Mouse (Mus musculus): ENCODE data around the gene Dhx58. TPM values are rescaled to one million over a fixed set of nuclear protein-coding genes. Genes with fewer than 3 reads are reported as not detected.
A peak's percentile ranks its signal among the peaks of the same experiment; 100 is the strongest.

The Dhx58 gene
- total RNA-seq, 1 experiment = 2.3 TPM

- TF ChIP-seq ZNF384 (IDR thresholded peaks at IDR 0.05; ENCODE audit: low read depth, low read length) = no peak
- TF ChIP-seq HCFC1 (IDR thresholded peaks at IDR 0.05; ENCODE audit: borderline replicate concordance, insufficient read depth, low read length) = no peak
- TF ChIP-seq CHD2 (IDR thresholded peaks at IDR 0.05; ENCODE audit: low read depth, low read length) = no peak
- TF ChIP-seq ZC3H11A (IDR thresholded peaks at IDR 0.05; ENCODE audit: borderline replicate concordance, low read depth, low read length) = no peak
- in situ Hi-C loops (cut with MboI; ENCODE audit: low sequenced_read_pairs in 2 of 2, unreplicated experiment in 2 of 2) = no loop called here
- DNase-seq (ENCODE audit: low read depth, low spot score) = no peak
- H3K27ac ChIP-seq (ENCODE audit: insufficient read depth, low read depth, low read length, poor library complexity, severe bottlenecking) = no peak overlapping the region
- H3K9me3 ChIP-seq (ENCODE audit: control insufficient read depth, insufficient read depth, low read depth, low read length) = no peaks in the 10 kb centered on the region
- peaks cover 2 to 16% of the 10 kb centered on the region in 2 experiments; a peak in 1 of 4 replicates for H3K4me1 ChIP-seq (ENCODE audit: control insufficient read depth in 2 of 2, insufficient read depth in 2 of 2, low read length in 2 of 2, poor library complexity in 1 of 2)
- no peak overlapping the region for H3K9ac ChIP-seq (ENCODE audit: insufficient read depth, low read depth, low read length, poor library complexity, severe bottlenecking)
- no peak overlapping the region for H3K4me3 ChIP-seq (ENCODE audit: insufficient read depth in 1 of 2, low read depth in 1 of 2, low read length in 2 of 2, poor library complexity in 1 of 2, severe bottlenecking in 1 of 2)
- peaks cover 14% of the 10 kb centered on the region for H3K36me3 ChIP-seq (ENCODE audit: control insufficient read depth, insufficient read depth, low read length, poor library complexity, severe bottlenecking)
Observed at GRCm38 (mm10) chr11:100700710-100701109, 3.4 kb downstream of the Dhx58 start.

DNA sequence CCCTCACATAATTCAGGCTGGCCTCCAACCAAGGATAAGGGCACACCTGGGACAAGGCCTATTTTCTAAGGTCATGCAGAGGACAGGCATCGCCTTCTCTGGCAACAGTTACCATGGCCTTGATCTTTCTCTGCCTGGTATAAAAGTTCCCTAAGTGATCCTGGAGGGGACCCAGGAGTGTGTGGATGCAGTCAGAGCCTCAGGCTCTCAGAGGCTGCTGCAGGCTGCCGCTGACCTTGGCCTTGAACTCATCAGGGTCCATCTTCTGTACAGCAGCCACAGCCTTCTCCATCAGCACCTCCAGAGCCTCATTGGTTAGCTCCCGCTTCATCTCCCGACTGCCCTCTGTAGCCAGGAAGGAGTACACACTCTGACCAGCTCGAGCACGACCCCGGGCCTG is 6.2 kb downstream of the Dhx58 start:
- no peak for TF ChIP-seq MAFK (IDR thresholded peaks at IDR 0.05; ENCODE audit: insufficient read depth, low read depth, low read length)
- no peak for TF ChIP-seq ZC3H11A (IDR thresholded peaks at IDR 0.05; ENCODE audit: borderline replicate concordance, low read depth, low read length)
- TF ChIP-seq HCFC1 (IDR thresholded peaks at IDR 0.05; ENCODE audit: borderline replicate concordance, insufficient read depth, low read length) = no peak
- no peak for TF ChIP-seq ZNF384 (IDR thresholded peaks at IDR 0.05; ENCODE audit: low read depth, low read length)
- no peak for TF ChIP-seq CHD2 (IDR thresholded peaks at IDR 0.05; ENCODE audit: low read depth, low read length)
- peaks cover 2 to 14% of the 10 kb centered on the region in 2 experiments; a peak in 2 of 4 replicates for H3K4me1 ChIP-seq (ENCODE audit: control insufficient read depth in 2 of 2, insufficient read depth in 2 of 2, low read length in 2 of 2, poor library complexity in 1 of 2)
- no peaks in the 10 kb centered on the region for H3K9me3 ChIP-seq (ENCODE audit: control insufficient read depth, insufficient read depth, low read depth, low read length)
- H3K9ac ChIP-seq (ENCODE audit: insufficient read depth, low read depth, low read length, poor library complexity, severe bottlenecking) = no peak overlapping the region
- H3K27ac ChIP-seq (ENCODE audit: insufficient read depth, low read depth, low read length, poor library complexity, severe bottlenecking) = no peak overlapping the region
- DNase-seq (ENCODE audit: low read depth, low spot score) = no peak
- no peak overlapping the region for H3K4me3 ChIP-seq (ENCODE audit: insufficient read depth in 1 of 2, low read depth in 1 of 2, low read length in 2 of 2, poor library complexity in 1 of 2, severe bottlenecking in 1 of 2)
- H3K36me3 ChIP-seq (ENCODE audit: control insufficient read depth, insufficient read depth, low read length, poor library complexity, severe bottlenecking) = no peaks in the 10 kb centered on the region
- in situ Hi-C loops (cut with MboI; ENCODE audit: low sequenced_read_pairs in 2 of 2, unreplicated experiment in 2 of 2) = loop anchor here (5.0 kb wide), 2 partner anchors 56 to 126 kb away; partner anchors contain the start of gene Cnp (in 1 of the 2)

DNA sequence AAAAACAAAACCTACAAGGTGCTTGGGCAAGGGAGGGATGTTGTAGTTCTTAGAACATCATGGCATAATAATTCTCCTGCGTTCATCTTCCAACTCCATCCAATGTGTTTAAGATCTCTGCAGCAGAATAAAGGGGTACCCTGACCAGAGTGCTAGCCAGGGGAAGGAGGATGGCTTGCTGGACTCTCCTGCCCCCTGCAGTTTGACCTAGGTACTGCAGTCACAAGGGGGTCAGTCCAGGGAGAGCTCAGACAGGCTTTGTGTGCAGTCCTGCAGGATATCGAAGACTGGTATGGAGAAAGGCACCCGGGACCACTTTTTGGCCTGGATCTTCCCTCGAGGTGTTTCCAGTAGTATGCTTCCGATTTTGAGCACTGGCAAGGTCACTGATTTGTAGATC is 9.1 kb downstream of the Dhx58 start:
- Histone ChIP-seq H3K27ac (ENCODE audit: insufficient read depth, low read depth, low read length, poor library complexity, severe bottlenecking) (no peak overlapping the region), H3K9ac (ENCODE audit: insufficient read depth, low read depth, low read length, poor library complexity, severe bottlenecking) (no peak overlapping the region), H3K4me1 (ENCODE audit: control insufficient read depth in 2 of 2, insufficient read depth in 2 of 2, low read length in 2 of 2, poor library complexity in 1 of 2) (peaks cover 0 to 14% of the 10 kb centered on the region in 2 experiments; a peak in 2 of 4 replicates), H3K9me3 (ENCODE audit: control insufficient read depth, insufficient read depth, low read depth, low read length) (no peaks in the 10 kb centered on the region), H3K36me3 (ENCODE audit: control insufficient read depth, insufficient read depth, low read length, poor library complexity, severe bottlenecking) (no peaks in the 10 kb centered on the region), H3K4me3 (ENCODE audit: insufficient read depth in 1 of 2, low read depth in 1 of 2, low read length in 2 of 2, poor library complexity in 1 of 2, severe bottlenecking in 1 of 2) (no peak overlapping the region)
- no peak for DNase-seq (ENCODE audit: low read depth, low spot score)
- TF ChIP-seq HCFC1 (IDR thresholded peaks at IDR 0.05; ENCODE audit: borderline replicate concordance, insufficient read depth, low read length) (no peak), ZC3H11A (IDR thresholded peaks at IDR 0.05; ENCODE audit: borderline replicate concordance, low read depth, low read length) (peak; percentile 81; the same call in 1 of the 2 replicates)
- in situ Hi-C loops (cut with MboI; ENCODE audit: low sequenced_read_pairs in 2 of 2, unreplicated experiment in 2 of 2) = loop anchor here (5.0 kb wide), 2 partner anchors 53 to 123 kb away; partner anchors contain the start of gene Cnp (in 1 of the 2)

DNA sequence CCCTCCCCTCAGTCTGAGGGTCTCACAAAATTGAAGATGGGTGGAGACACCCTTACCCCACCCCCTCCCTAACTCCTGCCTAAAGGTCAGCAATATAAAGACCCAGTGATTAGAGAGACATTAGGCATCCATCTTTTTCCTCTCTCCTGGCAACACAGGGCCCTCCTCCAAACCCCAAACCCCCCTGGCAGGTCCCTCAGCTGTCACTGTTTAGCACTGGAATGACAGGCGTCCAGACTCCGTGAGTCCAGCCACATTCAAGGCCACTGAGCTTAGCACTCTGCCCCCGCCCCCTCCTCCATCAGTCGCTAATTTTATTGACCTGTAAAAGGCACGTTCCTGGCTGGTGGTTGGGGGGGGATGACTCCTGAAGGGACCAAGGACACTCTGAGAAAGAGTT is 10.9 kb downstream of the Dhx58 start:
- H3K4me1 ChIP-seq (ENCODE audit: control insufficient read depth in 2 of 2, insufficient read depth in 2 of 2, low read length in 2 of 2, poor library complexity in 1 of 2) = peaks cover 0 to 14% of the 10 kb centered on the region in 2 experiments; a peak in 2 of 4 replicates
- TF ChIP-seq HCFC1 (IDR thresholded peaks at IDR 0.05; ENCODE audit: borderline replicate concordance, insufficient read depth, low read length) (no peak), MAFK (IDR thresholded peaks at IDR 0.05; ENCODE audit: insufficient read depth, low read depth, low read length) (no peak), CHD2 (IDR thresholded peaks at IDR 0.05; ENCODE audit: low read depth, low read length) (no peak), ZC3H11A (IDR thresholded peaks at IDR 0.05; ENCODE audit: borderline replicate concordance, low read depth, low read length) (no peak), ZNF384 (IDR thresholded peaks at IDR 0.05; ENCODE audit: low read depth, low read length) (no peak)
- no peak overlapping the region for H3K9ac ChIP-seq (ENCODE audit: insufficient read depth, low read depth, low read length, poor library complexity, severe bottlenecking)
- no peak overlapping the region for H3K27ac ChIP-seq (ENCODE audit: insufficient read depth, low read depth, low read length, poor library complexity, severe bottlenecking)
- no peaks in the 10 kb centered on the region for H3K9me3 ChIP-seq (ENCODE audit: control insufficient read depth, insufficient read depth, low read depth, low read length)
- in situ Hi-C loops (cut with MboI; ENCODE audit: low sequenced_read_pairs in 2 of 2, unreplicated experiment in 2 of 2) = no loop called here
- no peak for DNase-seq (ENCODE audit: low read depth, low spot score)
- no peaks in the 10 kb centered on the region for H3K36me3 ChIP-seq (ENCODE audit: control insufficient read depth, insufficient read depth, low read length, poor library complexity, severe bottlenecking)
- H3K4me3 ChIP-seq (ENCODE audit: insufficient read depth in 1 of 2, low read depth in 1 of 2, low read length in 2 of 2, poor library complexity in 1 of 2, severe bottlenecking in 1 of 2) = no peak overlapping the region

DNA sequence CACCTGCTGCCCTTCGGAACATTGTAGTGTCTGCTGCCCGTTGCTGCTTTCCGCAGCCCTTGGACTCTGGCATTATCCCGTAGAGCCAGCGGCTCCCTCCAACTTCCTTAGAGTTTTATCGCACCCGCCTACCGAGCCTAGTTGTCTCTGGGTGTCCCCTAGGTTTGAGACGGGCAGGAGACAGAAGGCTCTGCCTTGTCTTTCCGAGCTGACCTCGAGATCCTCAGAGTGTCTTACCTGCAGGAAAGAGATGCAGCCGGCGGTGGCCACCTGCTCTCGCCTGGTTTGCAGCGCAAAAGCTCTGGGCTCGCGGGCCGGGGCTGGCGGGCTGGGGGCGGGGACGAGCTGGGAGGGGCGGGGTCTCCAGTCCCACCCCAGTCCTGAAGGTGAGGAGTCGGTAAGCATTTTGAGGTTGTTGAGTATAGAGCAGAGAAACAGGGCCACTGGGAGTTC is 11.9 kb downstream of the Dhx58 start, which contains the start of gene Zfp385c:
Gene Zfp385c (minus strand): TSS at position 292 of the 453 bp plus-strand sequence.
- Histone ChIP-seq H3K36me3 (ENCODE audit: control insufficient read depth, insufficient read depth, low read length, poor library complexity, severe bottlenecking) (no peaks in the 10 kb centered on the region), H3K4me3 (ENCODE audit: insufficient read depth in 1 of 2, low read depth in 1 of 2, low read length in 2 of 2, poor library complexity in 1 of 2, severe bottlenecking in 1 of 2) (peak within 1 kb of the TSS; percentile 55 to 67), H3K9ac (ENCODE audit: insufficient read depth, low read depth, low read length, poor library complexity, severe bottlenecking) (no peak within 1 kb of the TSS), H3K27ac (ENCODE audit: insufficient read depth, low read depth, low read length, poor library complexity, severe bottlenecking) (no peak within 1 kb of the TSS), H3K9me3 (ENCODE audit: control insufficient read depth, insufficient read depth, low read depth, low read length) (no peaks in the 10 kb centered on the region), H3K4me1 (ENCODE audit: control insufficient read depth in 2 of 2, insufficient read depth in 2 of 2, low read length in 2 of 2, poor library complexity in 1 of 2) (peaks cover 0 to 14% of the 10 kb centered on the region in 2 experiments; a peak in 2 of 4 replicates)
- no peak for DNase-seq (ENCODE audit: low read depth, low spot score)
- in situ Hi-C loops (cut with MboI; ENCODE audit: low sequenced_read_pairs in 2 of 2, unreplicated experiment in 2 of 2) = no loop called here
- TF ChIP-seq ZNF384 (IDR thresholded peaks at IDR 0.05; ENCODE audit: low read depth, low read length) (no peak), CHD2 (IDR thresholded peaks at IDR 0.05; ENCODE audit: low read depth, low read length) (no peak), ZC3H11A (IDR thresholded peaks at IDR 0.05; ENCODE audit: borderline replicate concordance, low read depth, low read length) (no peak), HCFC1 (IDR thresholded peaks at IDR 0.05; ENCODE audit: borderline replicate concordance, insufficient read depth, low read length) (no peak), MAFK (IDR thresholded peaks at IDR 0.05; ENCODE audit: insufficient read depth, low read depth, low read length) (no peak)
